Mouse (Mus musculus) stomach, embryonic 15.5 days (tissue): Measurements from ENCODE around the gene Rras2. TPM values are rescaled to one million over a fixed set of nuclear protein-coding genes. Genes with fewer than 3 reads are reported as not detected.

Experiments used
- ATAC-seq: fragments of 200-750 bp; cut with Nextera tagmentation; 2 replicates; pipeline ENCODE4 v1.8.0; 2017; ENCODE audit warnings: low read depth, moderate number of reproducible peaks, moderate TSS enrichment; ENCODE audit not compliant: insufficient read depth, low FRiP score
- H3K27ac ChIP-seq: fragments of 300-500 bp; sonication (generic); 2 replicates; pipeline ENCODE4 v1.5.1; 2015; ENCODE audit warnings: mild to moderate bottlenecking, inconsistent platforms
- H3K27me3 ChIP-seq: fragments of 300-500 bp; sonication (generic); replicated peaks from 2 replicates; pipeline ENCODE4 v1.6.1; 2015; ENCODE audit warnings: inconsistent platforms
- H3K36me3 ChIP-seq: fragments of 300-500 bp; sonication (generic); 2 replicates; pipeline ENCODE4 v1.6.1; 2015; ENCODE audit warnings: inconsistent platforms
- H3K4me1 ChIP-seq: fragments of 300-500 bp; sonication (generic); 2 replicates; pipeline ENCODE4 v1.6.1; 2015; ENCODE audit warnings: inconsistent platforms
- H3K4me2 ChIP-seq: fragments of 300-500 bp; sonication (generic); 2 replicates; pipeline ENCODE4 v1.6.1; 2015; ENCODE audit warnings: mild to moderate bottlenecking, inconsistent platforms
- H3K4me3 ChIP-seq: fragments of 300-500 bp; sonication (generic); replicated peaks from 2 replicates; pipeline ENCODE4 v1.5.1; 2015; ENCODE audit warnings: inconsistent platforms
- H3K9ac ChIP-seq: fragments of 300-500 bp; sonication (generic); 2 replicates; pipeline ENCODE4 v1.6.1; 2015; ENCODE audit warnings: inconsistent platforms
- H3K9me3 ChIP-seq: fragments of 300-500 bp; sonication (generic); 2 replicates; pipeline ENCODE4 v1.6.1; 2016; ENCODE audit warnings: inconsistent platforms
- WGBS: fragments of 180-500 bp; shearing (Covaris S2); methylation state at CpG from one replicate; pipeline ENCODE4 v1.1.7; 2015; 5-methylcytosine and 5-hydroxymethylcytosine counted together
- polyA plus RNA-seq: library from polyadenylated mRNA; unstranded; fragments of >200 nt; fragmentation: Nextera tagmentation; extraction: Ambion mirVana; gene quantifications from 2 replicates; pipeline ENCODE4 v1.2.1, GENCODE M21; 2015

Rras2 gene
- polyA plus RNA-seq, 1 experiment from 2014 or later, result 28.5 TPM

- no peak for ATAC-seq
Measured at GRCm38 (mm10) chr7:114086021-114086710, 31.4 kb downstream of the Rras2 start.

GRCm38 (mm10) chr7:114083760-114084159 lies 33.8 kb downstream of the Rras2 start:
- Histone ChIP-seq H3K4me2 (no peak overlapping the region), H3K36me3 (no peaks in the 10 kb centered on the region), H3K4me3 (no peak overlapping the region), H3K27ac (no peak overlapping the region), H3K9me3 (no peaks in the 10 kb centered on the region), H3K27me3 (no peaks in the 10 kb centered on the region), H3K4me1 (0 out of 2 replicates have a peak, but pooled peaks cover 11% of the 10 kb centered on the region), H3K9ac (no peak overlapping the region)
- ATAC-seq, result no peak
- WGBS, result 68% methylated on average over 3 of the region's 3 CpGs

More at GRCm38 (mm10) chr7:114086021-114086710, 31.4 kb downstream of the Rras2 start:
- Histone ChIP-seq H3K9ac (no peak overlapping the region), H3K27me3 (no peaks in the 10 kb centered on the region), H3K4me3 (no peak overlapping the region), H3K4me2 (no peak overlapping the region), H3K9me3 (no peaks in the 10 kb centered on the region), H3K4me1 (0 out of 2 replicates have a peak, but pooled peaks cover 11% of the 10 kb centered on the region), H3K27ac (no peak overlapping the region), H3K36me3 (no peaks in the 10 kb centered on the region)
- WGBS, result 51% methylated on average over 6 of the region's 6 CpGs

GRCm38 (mm10) chr7:114083088-114083487 lies 34.5 kb downstream of the Rras2 start:
- H3K27ac ChIP-seq, result no peak overlapping the region
- no peaks in the 10 kb centered on the region for H3K9me3 ChIP-seq
- ATAC-seq, result peak; percentile 63; the same call in 1 of the 2 replicates
- no peaks in the 10 kb centered on the region for H3K36me3 ChIP-seq
- H3K9ac ChIP-seq, result no peak overlapping the region
- H3K4me2 ChIP-seq, result no peak overlapping the region
- H3K4me3 ChIP-seq, result no peak overlapping the region
- H3K27me3 ChIP-seq, result no peaks in the 10 kb centered on the region
- WGBS, result 77% methylated on average over 2 of the region's 2 CpGs
- H3K4me1 ChIP-seq, result 0 out of 2 replicates have a peak, but pooled peaks cover 11% of the 10 kb centered on the region

GRCm38 (mm10) chr7:114081633-114082420 lies 35.8 kb downstream of the Rras2 start:
- H3K4me2 ChIP-seq, result no peak overlapping the region
- no peaks in the 10 kb centered on the region for H3K27me3 ChIP-seq
- no peak overlapping the region for H3K4me3 ChIP-seq
- H3K9ac ChIP-seq, result no peak overlapping the region
- no peaks in the 10 kb centered on the region for H3K9me3 ChIP-seq
- no peak overlapping the region for H3K27ac ChIP-seq
- no peak for ATAC-seq
- 0 out of 2 replicates have a peak, but pooled peaks cover 9% of the 10 kb centered on the region for H3K4me1 ChIP-seq
- 75% methylated on average over 21 of the region's 21 CpGs for WGBS
- H3K36me3 ChIP-seq, result no peaks in the 10 kb centered on the region

GRCm38 (mm10) chr7:114080250-114080649 lies 37.3 kb downstream of the Rras2 start:
- Histone ChIP-seq H3K27me3 (no peaks in the 10 kb centered on the region), H3K4me3 (no peak overlapping the region), H3K4me2 (no peak overlapping the region), H3K4me1 (no peaks in the 10 kb centered on the region), H3K9ac (no peak overlapping the region), H3K27ac (no peak overlapping the region), H3K9me3 (no peaks in the 10 kb centered on the region), H3K36me3 (no peaks in the 10 kb centered on the region)
- 88% methylated on average over 5 of the region's 5 CpGs for WGBS
- ATAC-seq, result no peak

GRCm38 (mm10) chr7:114079343-114079742 lies 38.2 kb downstream of the Rras2 start:
- Histone ChIP-seq H3K27ac (no peak overlapping the region), H3K4me1 (no peaks in the 10 kb centered on the region), H3K9ac (no peak overlapping the region), H3K36me3 (no peaks in the 10 kb centered on the region), H3K4me3 (no peak overlapping the region), H3K27me3 (no peaks in the 10 kb centered on the region), H3K9me3 (no peaks in the 10 kb centered on the region), H3K4me2 (no peak overlapping the region)
- no peak for ATAC-seq
- WGBS, result 92% methylated on average over 4 of the region's 4 CpGs

- Histone ChIP-seq H3K4me2 (no peak overlapping the region), H3K9me3 (no peaks in the 10 kb centered on the region), H3K27me3 (no peaks in the 10 kb centered on the region), H3K4me3 (no peak overlapping the region), H3K27ac (no peak overlapping the region), H3K9ac (no peak overlapping the region), H3K36me3 (no peaks in the 10 kb centered on the region), H3K4me1 (peaks cover 18% of the 10 kb centered on the region)
- no peak for ATAC-seq
- WGBS, result 68% methylated on average over 2 of the region's 2 CpGs
Measured at GRCm38 (mm10) chr7:114074595-114074994, 43.0 kb downstream of the Rras2 start.

- no peak overlapping the region for H3K4me2 ChIP-seq
- no peak overlapping the region for H3K9ac ChIP-seq
- H3K9me3 ChIP-seq, result no peaks in the 10 kb centered on the region
- H3K36me3 ChIP-seq, result no peaks in the 10 kb centered on the region
- no peaks in the 10 kb centered on the region for H3K27me3 ChIP-seq
- 72% methylated on average over 7 of the region's 7 CpGs for WGBS
- H3K4me1 ChIP-seq, result peaks cover 18% of the 10 kb centered on the region
- H3K4me3 ChIP-seq, result no peak overlapping the region
- H3K27ac ChIP-seq, result no peak overlapping the region
- no peak for ATAC-seq
Measured at GRCm38 (mm10) chr7:114074133-114074532, 43.4 kb downstream of the Rras2 start.

GRCm38 (mm10) chr7:114071851-114072616 lies 45.5 kb downstream of the Rras2 start:
- Histone ChIP-seq H3K9me3 (no peaks in the 10 kb centered on the region), H3K36me3 (no peaks in the 10 kb centered on the region), H3K4me2 (peak overlapping the region; percentile 19; the same call in 1 of the 2 replicates), H3K9ac (no peak overlapping the region), H3K27ac (peak overlapping the region; percentile 81), H3K4me1 (peaks cover 18% of the 10 kb centered on the region), H3K4me3 (no peak overlapping the region), H3K27me3 (no peaks in the 10 kb centered on the region)
- WGBS, result 15% methylated on average over 13 of the region's 13 CpGs
- ATAC-seq, result peak; percentile 56; the same call in 1 of the 2 replicates

- 77% methylated on average over 5 of the region's 5 CpGs for WGBS
- H3K4me3 ChIP-seq, result no peak overlapping the region
- H3K27ac ChIP-seq, result no peak overlapping the region
- no peak overlapping the region for H3K4me2 ChIP-seq
- ATAC-seq, result no peak
- peaks cover 22% of the 10 kb centered on the region for H3K4me1 ChIP-seq
- H3K9me3 ChIP-seq, result no peaks in the 10 kb centered on the region
- H3K27me3 ChIP-seq, result no peaks in the 10 kb centered on the region
- H3K9ac ChIP-seq, result no peak overlapping the region
- H3K36me3 ChIP-seq, result no peaks in the 10 kb centered on the region
Measured at GRCm38 (mm10) chr7:114071395-114071794, 46.2 kb downstream of the Rras2 start.

GRCm38 (mm10) chr7:114070458-114070840 lies 47.1 kb downstream of the Rras2 start:
- Histone ChIP-seq H3K27ac (no peak overlapping the region), H3K4me3 (no peak overlapping the region), H3K27me3 (no peaks in the 10 kb centered on the region), H3K9ac (no peak overlapping the region), H3K4me2 (no peak overlapping the region), H3K36me3 (no peaks in the 10 kb centered on the region), H3K4me1 (peaks cover 25% of the 10 kb centered on the region), H3K9me3 (no peaks in the 10 kb centered on the region)
- WGBS, result 78% methylated on average over 3 of the region's 3 CpGs
- no peak for ATAC-seq
